Mouse (Mus musculus) small intestine, adult 2 months (tissue): ENCODE data around the gene Gm10337. TPM values are rescaled to one million over a fixed set of nuclear protein-coding genes. Genes with fewer than 3 reads are reported as not detected.

Experiments
- H3K27ac ChIP-seq: fragments of 200-500 bp; 2 replicates; pipeline ENCODE4 v1.5.1; 2012; ENCODE audit warnings: low read depth, low read length, control low read depth, inconsistent platforms; ENCODE audit not compliant: insufficient read depth
- H3K27me3 ChIP-seq: fragments of 200-500 bp; 2 replicates; pipeline ENCODE4 v1.6.1; 2012; ENCODE audit warnings: mild to moderate bottlenecking, moderate library complexity, low read length, inconsistent platforms; ENCODE audit not compliant: control insufficient read depth, insufficient read depth
- H3K36me3 ChIP-seq: fragments of 200-500 bp; 2 replicates; pipeline ENCODE4 v1.6.1; 2012; ENCODE audit warnings: mild to moderate bottlenecking, low read length, control low read depth, inconsistent platforms; ENCODE audit not compliant: control insufficient read depth, insufficient read depth
- H3K4me1 ChIP-seq: fragments of 200-500 bp; 2 replicates; pipeline ENCODE4 v1.6.1; 2012; ENCODE audit warnings: low read length, inconsistent platforms, mixed read lengths; ENCODE audit not compliant: control insufficient read depth, insufficient read depth, insufficient read length
- H3K4me3 ChIP-seq: fragments of 200-500 bp; 2 replicates; pipeline ENCODE4 v1.5.1; 2012; ENCODE audit warnings: low read depth, mild to moderate bottlenecking, control low read depth, inconsistent platforms, low read length, moderate library complexity
- CTCF ChIP-seq: fragments of 200-500 bp; IDR thresholded peaks from 2 replicates; pipeline ENCODE4 v1.5.1; 2012; ENCODE audit warnings: low read depth, mild to moderate bottlenecking, control low read depth, inconsistent platforms, low read length, moderate library complexity, mixed read lengths; ENCODE audit not compliant: insufficient replicate concordance, insufficient read length; ENCODE audit errors: extremely low read depth
- POLR2A ChIP-seq: fragments of 200-500 bp; IDR thresholded peaks from 2 replicates; pipeline ENCODE4 v1.6.1; 2012; ENCODE audit warnings: low read depth, mild to moderate bottlenecking, control low read depth, inconsistent platforms, low read length, moderate library complexity
- WGBS: fragments of 180-500 bp; shearing (Covaris S2); methylation state at CpG from one replicate; pipeline ENCODE4 v1.1.7; 2018; 5-methylcytosine and 5-hydroxymethylcytosine counted together
- polyA plus RNA-seq: library from polyadenylated mRNA; depleted of rRNA; stranded (reverse); fragments of >200 nt; gene quantifications from 2 replicates; pipeline ENCODE4 v1.2.3, GENCODE M21; 2012

Gene Gm10337
- polyA plus RNA-seq, 1 experiment = not detected

DNA sequence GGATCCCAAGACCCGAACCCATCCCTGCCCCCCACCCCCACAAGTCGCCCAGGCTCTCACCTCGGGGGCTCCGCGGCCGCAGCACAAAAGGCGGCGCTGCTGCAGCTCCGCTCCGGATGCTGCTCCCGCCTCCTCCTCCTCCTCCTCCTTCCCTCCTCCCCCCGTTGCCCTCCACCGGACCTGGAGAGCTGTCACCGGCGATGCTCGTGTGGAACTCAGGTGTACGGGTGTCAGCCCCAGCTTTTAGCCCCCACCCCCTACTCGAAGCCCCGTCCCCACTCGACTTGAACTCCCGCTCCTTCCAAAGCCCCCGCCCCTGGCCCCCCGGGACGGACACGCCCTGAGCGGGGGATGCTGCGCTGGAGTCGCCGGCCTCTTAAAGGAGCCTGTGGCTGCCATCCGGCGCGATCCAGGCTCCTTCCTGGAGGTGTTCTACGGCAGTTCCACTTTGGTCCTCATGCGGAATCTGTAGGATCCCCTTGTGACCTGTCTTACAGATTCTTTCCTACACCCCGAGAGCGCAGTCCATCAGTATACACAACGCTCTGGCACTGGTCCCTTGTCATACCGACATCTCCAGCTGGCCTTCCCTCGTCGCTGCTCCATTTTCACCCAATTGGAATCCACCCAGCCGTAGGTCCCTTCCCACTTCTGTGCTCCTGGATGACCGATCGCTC, 13.3 kb downstream of the Gm10337 start, which contains the start of gene Map3k12:
Map3k12 (minus strand) TSS at position 337 of the 677 bp plus-strand sequence.
- under 1% methylated on average over 42 of the region's 43 CpGs for WGBS
- peak within 1 kb of the TSS; percentile 73 for H3K4me3 ChIP-seq
- no peaks in the 10 kb centered on the region for H3K27me3 ChIP-seq
- peak within 1 kb of the TSS; percentile 73 for H3K27ac ChIP-seq
- H3K4me1 ChIP-seq = peaks cover 9% of the 10 kb centered on the region
- TF ChIP-seq CTCF (no peak), POLR2A (peak; percentile 31; the same call in 1 of the 2 replicates)
- H3K36me3 ChIP-seq = peaks cover 5% of the 10 kb centered on the region

DNA sequence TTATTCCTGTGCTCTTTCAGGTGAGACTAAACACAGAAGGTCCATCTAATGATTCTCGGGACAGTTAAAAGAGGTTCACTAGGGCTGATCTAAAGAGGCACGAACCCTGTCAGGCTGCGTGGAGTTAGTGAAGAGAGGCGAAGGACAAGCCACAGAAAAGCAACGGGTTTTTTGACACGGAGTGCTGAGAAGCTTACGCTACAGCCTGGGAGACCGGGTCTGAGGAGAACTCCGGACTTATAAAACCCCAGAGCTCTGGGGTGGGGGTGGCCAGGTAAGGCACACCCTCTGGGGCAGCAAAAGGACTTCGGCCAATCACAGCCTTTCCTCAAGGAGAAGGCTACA, 14.1 kb downstream of the Gm10337 start:
- H3K27ac ChIP-seq = peak overlapping the region; percentile 73
- peaks cover 9% of the 10 kb centered on the region for H3K4me1 ChIP-seq
- H3K4me3 ChIP-seq = peak overlapping the region; percentile 59
- no peaks in the 10 kb centered on the region for H3K27me3 ChIP-seq
- TF ChIP-seq CTCF = no peak
- peak; percentile 99 for TF ChIP-seq POLR2A
- 0% methylated on average over 10 of the region's 10 CpGs for WGBS
- H3K36me3 ChIP-seq = peaks cover 9% of the 10 kb centered on the region

DNA sequence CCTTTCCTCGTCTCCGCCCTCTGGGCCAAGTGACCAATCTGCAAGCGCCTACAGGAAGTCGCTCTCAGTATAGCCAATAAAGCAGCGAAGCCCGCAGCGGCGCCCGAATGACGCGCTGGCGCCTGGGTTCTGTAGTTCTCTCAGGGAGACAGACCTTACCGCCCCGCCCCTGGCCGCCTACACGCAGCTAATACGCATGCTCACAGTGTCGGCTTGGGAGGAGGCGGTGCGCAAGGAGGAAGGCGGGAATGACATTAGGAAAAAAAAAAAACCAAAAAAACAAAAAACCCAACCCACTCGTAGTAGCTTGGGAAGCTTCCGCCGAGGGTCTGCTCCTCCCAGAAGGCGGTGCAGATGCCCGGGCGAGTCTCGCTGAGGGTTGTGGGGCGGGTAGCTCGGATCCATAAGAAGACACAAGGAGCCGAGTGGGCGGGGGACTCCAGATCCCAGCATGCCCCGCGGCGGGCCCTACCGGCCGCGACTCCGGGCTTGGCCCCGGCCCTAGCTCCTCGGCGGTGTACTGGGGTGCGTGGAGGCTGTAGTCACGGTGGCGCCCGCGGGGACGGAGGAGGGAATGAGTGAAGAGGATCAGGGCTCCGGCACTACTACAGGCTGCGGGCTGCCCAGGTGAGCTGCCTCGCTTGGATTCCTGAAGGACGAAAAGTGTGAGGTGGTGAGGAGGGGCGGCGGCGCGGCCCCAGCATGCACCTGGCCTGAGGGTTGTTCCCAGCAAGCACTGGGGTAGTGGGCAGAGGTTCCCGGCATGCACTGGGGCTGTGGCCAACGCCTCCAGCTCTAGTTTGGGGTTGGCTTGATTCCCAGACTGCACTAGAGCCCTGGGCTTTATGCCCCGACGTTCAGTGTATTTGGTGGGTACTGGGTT, 14.7 kb downstream of the Gm10337 start, which contains the start of gene Tarbp2:
Tarbp2 (plus strand) TSS at position 217 of the 883 bp plus-strand sequence.
- peak within 1 kb of the TSS; percentile 97 for H3K27ac ChIP-seq
- TF ChIP-seq POLR2A (peak; percentile 26; the same call in 1 of the 2 replicates), CTCF (no peak)
- no peaks in the 10 kb centered on the region for H3K27me3 ChIP-seq
- peaks cover 9% of the 10 kb centered on the region for H3K36me3 ChIP-seq
- under 1% methylated on average over 60 of the region's 60 CpGs for WGBS
- H3K4me3 ChIP-seq = peak within 1 kb of the TSS; percentile 81
- H3K4me1 ChIP-seq = peaks cover 9% of the 10 kb centered on the region

DNA sequence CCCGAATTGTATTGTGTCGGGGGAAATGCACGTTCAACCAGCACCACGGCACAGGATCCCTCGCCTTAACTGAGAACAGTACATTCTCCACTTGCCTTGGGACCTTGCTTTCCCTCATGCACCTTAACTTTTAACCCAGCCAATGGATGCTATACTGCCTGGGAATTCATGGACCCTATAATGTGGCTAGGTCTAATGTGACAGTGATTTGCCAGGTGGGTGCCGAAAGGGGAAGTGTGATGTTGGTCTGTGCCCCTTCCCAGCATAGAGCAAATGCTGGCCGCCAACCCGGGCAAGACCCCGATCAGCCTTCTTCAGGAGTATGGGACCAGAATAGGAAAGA, 15.3 kb downstream of the Gm10337 start:
- TF ChIP-seq CTCF = no peak
- no peak for TF ChIP-seq POLR2A
- peaks cover 9% of the 10 kb centered on the region for H3K4me1 ChIP-seq
- no peaks in the 10 kb centered on the region for H3K27me3 ChIP-seq
- H3K27ac ChIP-seq = peak overlapping the region; percentile 59
- H3K36me3 ChIP-seq = peaks cover 12% of the 10 kb centered on the region
- peak overlapping the region; percentile 81 for H3K4me3 ChIP-seq
- 2% methylated on average over 9 of the region's 9 CpGs for WGBS

DNA sequence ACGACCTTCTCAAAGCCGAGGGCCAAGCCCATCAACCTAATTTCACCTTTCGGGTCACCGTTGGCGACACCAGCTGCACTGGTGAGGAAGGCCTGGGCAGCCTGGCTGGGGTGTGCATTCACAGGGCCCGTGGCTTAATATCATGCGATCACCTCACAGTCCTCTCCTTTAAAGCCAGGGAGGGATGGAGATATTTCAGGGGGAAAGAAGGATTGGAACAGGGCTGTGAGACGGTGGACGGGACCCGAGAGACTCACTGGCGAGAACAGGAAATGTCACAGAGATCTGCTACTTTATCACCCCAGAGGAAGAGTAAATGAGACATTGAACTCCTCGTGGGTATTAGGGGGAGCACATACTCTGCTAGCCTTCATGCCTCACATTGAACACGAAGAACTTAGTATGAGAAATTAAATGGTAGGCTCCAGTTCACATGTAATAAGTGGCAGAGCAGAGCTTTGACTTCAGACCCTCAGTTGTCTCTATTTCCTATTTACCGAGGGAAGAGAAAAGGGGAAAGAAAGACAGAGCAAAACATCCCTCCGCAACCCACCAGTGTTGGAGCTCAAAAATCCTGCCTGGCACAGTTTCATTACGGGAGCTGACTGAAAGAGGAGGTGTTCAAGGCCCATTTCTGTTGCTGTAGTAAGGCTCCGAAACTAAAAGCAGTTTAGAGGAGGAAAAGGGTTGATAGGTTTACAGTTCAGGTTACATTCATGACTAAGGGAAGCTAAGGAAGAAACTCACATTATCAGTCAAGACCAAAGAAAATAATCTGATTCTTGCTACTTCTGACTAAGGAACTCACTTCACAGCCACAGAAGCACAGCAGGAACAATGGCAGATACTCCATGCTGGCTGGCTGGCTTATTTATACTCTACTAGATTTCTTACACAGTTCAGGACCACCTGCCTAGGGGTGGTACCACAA, 16.0 kb downstream of the Gm10337 start:
- H3K27me3 ChIP-seq = no peaks in the 10 kb centered on the region
- H3K36me3 ChIP-seq = peaks cover 14% of the 10 kb centered on the region
- H3K4me3 ChIP-seq = peak overlapping the region; percentile 81
- 20% methylated on average over 17 of the region's 17 CpGs for WGBS
- H3K4me1 ChIP-seq = peaks cover 9% of the 10 kb centered on the region
- TF ChIP-seq POLR2A (no peak), CTCF (no peak)
- H3K27ac ChIP-seq = no peak overlapping the region; the same call in 1 of the 2 replicates

DNA sequence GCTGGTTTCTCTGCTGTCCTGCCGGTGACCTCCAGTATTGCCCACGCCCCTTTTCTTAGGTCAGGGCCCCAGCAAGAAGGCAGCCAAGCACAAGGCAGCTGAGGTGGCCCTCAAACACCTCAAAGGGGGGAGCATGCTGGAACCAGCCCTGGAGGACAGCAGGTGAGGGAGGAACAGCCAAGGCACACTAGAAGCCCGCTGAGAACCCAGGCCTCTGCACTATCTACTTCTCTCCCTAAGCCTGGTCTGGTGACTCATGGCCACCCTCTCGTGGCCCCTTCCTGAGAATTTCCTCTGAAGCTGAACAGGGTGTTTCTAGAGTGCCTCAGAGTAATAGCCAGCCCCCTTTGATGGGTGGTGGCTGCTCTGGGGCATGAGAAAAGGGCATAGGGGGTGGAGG, 16.9 kb downstream of the Gm10337 start:
- peaks cover 14% of the 10 kb centered on the region for H3K36me3 ChIP-seq
- H3K4me1 ChIP-seq = peaks cover 9% of the 10 kb centered on the region
- TF ChIP-seq CTCF (no peak), POLR2A (no peak)
- no peaks in the 10 kb centered on the region for H3K27me3 ChIP-seq
- 60% methylated on average over 4 of the region's 4 CpGs for WGBS
- no peak overlapping the region for H3K4me3 ChIP-seq
- H3K27ac ChIP-seq = no peak overlapping the region
